Mouse (Mus musculus): ENCODE data around the gene H2-D1. TPM values are rescaled to one million over a fixed set of nuclear protein-coding genes. Genes with fewer than 3 reads are reported as not detected.

Gene H2-D1
- 447 and 1,433 TPM in 2 replicates for polyA plus RNA-seq (2012; rRNA removed; ENCODE audit: low replicate concordance)

GRCm38 (mm10) chr17:35262664-35263522, at the start of gene H2-D1:
H2-D1 (plus strand) TSS chr17:35262730.

GRCm38 (mm10) chr17:35220156-35220952, 42.2 kb upstream of the H2-D1 start, which contains the start of gene Gm16181:
Gm16181 (plus strand) TSS chr17:35220834.

GRCm38 (mm10) chr17:35233114-35233980, 29.2 kb upstream of the H2-D1 start, which contains the start of gene Atp6v1g2:
Atp6v1g2 (plus strand) TSS chr17:35233660.

GRCm38 (mm10) chr17:35235614-35236389, 26.7 kb upstream of the H2-D1 start, which contains the start of gene Nfkbil1:
Nfkbil1 (minus strand) TSS chr17:35235792.

GRCm38 (mm10) chr17:35241305-35242014, 21.1 kb upstream of the H2-D1 start, which contains the start of gene Ddx39b:
Ddx39b (plus strand) TSS chr17:35241746.

Other genes with a start within 250 kb of the H2-D1 start
- 1.6 and 2.0 TPM in 2 replicates for gene Vwa7, start 246.2 kb upstream of the H2-D1 start, polyA plus RNA-seq (2012; rRNA removed; ENCODE audit: low replicate concordance)
- gene Sapcd1, start 234.7 kb upstream of the H2-D1 start, polyA plus RNA-seq (2012; rRNA removed; ENCODE audit: low replicate concordance), result 0.41 and 0.69 TPM in 2 replicates
- 2.0 and 5.6 TPM in 2 replicates for gene Msh5, start 216.0 kb upstream of the H2-D1 start, polyA plus RNA-seq (2012; rRNA removed; ENCODE audit: low replicate concordance)
- 133 and 202 TPM in 2 replicates for gene Clic1, start 212.8 kb upstream of the H2-D1 start, polyA plus RNA-seq (2012; rRNA removed; ENCODE audit: low replicate concordance)
- 13.4 and 17.5 TPM in 2 replicates for gene Ddah2, start 203.7 kb upstream of the H2-D1 start, polyA plus RNA-seq (2012; rRNA removed; ENCODE audit: low replicate concordance)
- gene Ly6g6c, start 197.3 kb upstream of the H2-D1 start, polyA plus RNA-seq (2012; rRNA removed; ENCODE audit: low replicate concordance), result 0.85 and 7.5 TPM in 2 replicates
- gene Mpig6b, start 196.5 kb upstream of the H2-D1 start, polyA plus RNA-seq (2012; rRNA removed; ENCODE audit: low replicate concordance), result 0.18 and 0.55 TPM in 2 replicates
- 0.15 and 29.8 TPM in 2 replicates for gene Ly6g6e, start 185.8 kb upstream of the H2-D1 start, polyA plus RNA-seq (2012; rRNA removed; ENCODE audit: low replicate concordance)
- 5.8 and 13.6 TPM in 2 replicates for gene Ly6g6d, start 184.7 kb upstream of the H2-D1 start, polyA plus RNA-seq (2012; rRNA removed; ENCODE audit: low replicate concordance)
- gene Ly6g6f, start 177.1 kb upstream of the H2-D1 start, polyA plus RNA-seq (2012; rRNA removed; ENCODE audit: low replicate concordance), result 3.3 and 4.6 TPM in 2 replicates
- gene Abhd16a, start 173.5 kb upstream of the H2-D1 start, polyA plus RNA-seq (2012; rRNA removed; ENCODE audit: low replicate concordance), result 135 and 240 TPM in 2 replicates
- gene Ly6g5c, start 154.5 kb upstream of the H2-D1 start, polyA plus RNA-seq (2012; rRNA removed; ENCODE audit: low replicate concordance), result not detected in 2 replicates
- 1.7 TPM in 2 replicates for gene Ly6g5b, start 147.3 kb upstream of the H2-D1 start, polyA plus RNA-seq (2012; rRNA removed; ENCODE audit: low replicate concordance)
- 15.1 and 26.1 TPM in 2 replicates for gene Gpank1, start 141.3 kb upstream of the H2-D1 start, polyA plus RNA-seq (2012; rRNA removed; ENCODE audit: low replicate concordance)
- 334 and 557 TPM in 2 replicates for gene Csnk2b, start 140.7 kb upstream of the H2-D1 start, polyA plus RNA-seq (2012; rRNA removed; ENCODE audit: low replicate concordance)
- gene D17H6S53E, start 136.4 kb upstream of the H2-D1 start, polyA plus RNA-seq (2012; rRNA removed; ENCODE audit: low replicate concordance), result 21.5 and 30.6 TPM in 2 replicates
- gene Apom, start 130.7 kb upstream of the H2-D1 start, polyA plus RNA-seq (2012; rRNA removed; ENCODE audit: low replicate concordance), result 0.25 TPM in 2 replicates
- 179 and 180 TPM in 2 replicates for gene Bag6, start 127.6 kb upstream of the H2-D1 start, polyA plus RNA-seq (2012; rRNA removed; ENCODE audit: low replicate concordance)
- 388 and 529 TPM in 2 replicates for gene Prrc2a, start 97.8 kb upstream of the H2-D1 start, polyA plus RNA-seq (2012; rRNA removed; ENCODE audit: low replicate concordance)
- gene Aif1, start 86.7 kb upstream of the H2-D1 start, polyA plus RNA-seq (2012; rRNA removed; ENCODE audit: low replicate concordance), result 0.76 TPM in 1 of 2 replicates, not detected in the other
- gene Lst1, start 74.3 kb upstream of the H2-D1 start, polyA plus RNA-seq (2012; rRNA removed; ENCODE audit: low replicate concordance), result 6.5 and 24.6 TPM in 2 replicates
- gene Ltb, start 68.3 kb upstream of the H2-D1 start, polyA plus RNA-seq (2012; rRNA removed; ENCODE audit: low replicate concordance), result 6.3 and 41.5 TPM in 2 replicates
- gene Tnf, start 60.7 kb upstream of the H2-D1 start, polyA plus RNA-seq (2012; rRNA removed; ENCODE audit: low replicate concordance), result 1.5 and 1.8 TPM in 2 replicates
- gene Lta, start 57.4 kb upstream of the H2-D1 start, polyA plus RNA-seq (2012; rRNA removed; ENCODE audit: low replicate concordance), result 0.70 and 1.1 TPM in 2 replicates
- gene Gm16181, start 41.9 kb upstream of the H2-D1 start, polyA plus RNA-seq (2012; rRNA removed; ENCODE audit: low replicate concordance), result not detected in 2 replicates
- gene Atp6v1g2, start 29.1 kb upstream of the H2-D1 start, polyA plus RNA-seq (2012; rRNA removed; ENCODE audit: low replicate concordance), result 2.2 and 3.7 TPM in 2 replicates
- gene Nfkbil1, start 26.9 kb upstream of the H2-D1 start, polyA plus RNA-seq (2012; rRNA removed; ENCODE audit: low replicate concordance), result 27.0 and 39.7 TPM in 2 replicates
- 147 and 156 TPM in 2 replicates for gene Ddx39b, start 21.0 kb upstream of the H2-D1 start, polyA plus RNA-seq (2012; rRNA removed; ENCODE audit: low replicate concordance)
- gene H2-Q1, start 57.7 kb downstream of the H2-D1 start, polyA plus RNA-seq (2012; rRNA removed; ENCODE audit: low replicate concordance), result 28.5 and 65.5 TPM in 2 replicates
- gene H2-Q2, start 79.5 kb downstream of the H2-D1 start, polyA plus RNA-seq (2012; rRNA removed; ENCODE audit: low replicate concordance), result 350 and 1,003 TPM in 2 replicates
- 97.7 and 164 TPM in 2 replicates for gene H2-Q4, start 116.9 kb downstream of the H2-D1 start, polyA plus RNA-seq (2012; rRNA removed; ENCODE audit: low replicate concordance)
- 16.0 and 40.0 TPM in 2 replicates for gene H2-Q6, start 162.1 kb downstream of the H2-D1 start, polyA plus RNA-seq (2012; rRNA removed; ENCODE audit: low replicate concordance)
- gene H2-Q7, start 176.4 kb downstream of the H2-D1 start, polyA plus RNA-seq (2012; rRNA removed; ENCODE audit: low replicate concordance), result 49.5 and 117 TPM in 2 replicates
- gene H2-Q10, start 207.4 kb downstream of the H2-D1 start, polyA plus RNA-seq (2012; rRNA removed; ENCODE audit: low replicate concordance), result 11.4 and 14.5 TPM in 2 replicates
- gene Pou5f1, start 243.3 kb downstream of the H2-D1 start, polyA plus RNA-seq (2012; rRNA removed; ENCODE audit: low replicate concordance), result not detected in 2 replicates

Measured in duodenum, adult 2 months (tissue).